In genomic region chr3:89088974-89089373, GRCm38 (mm10) we compare ENCODE assay signal across 8 mouse cellular contexts. TPM values are rescaled to one million over a fixed set of nuclear protein-coding genes. Genes with fewer than 3 reads are reported as not detected.
DNase-seq lines count a peak whose midpoint lies in the region; ATAC-seq lines count a peak whose summit lies in the region.

No protein-coding gene starts in this region.

- no peak overlapping the region for H3K9ac ChIP-seq in stomach, embryonic 14.5 days (replicated peaks; ENCODE audit: low read depth, low read length)

- no peak for ATAC-seq in megakaryocyte, adult 5-6 weeks (ENCODE audit: poor library complexity, severe bottlenecking)
- ATAC-seq in stomach, embryonic 14.5 days (ENCODE audit: insufficient number of reproducible peaks, insufficient read depth, low FRiP score, low read depth) = no peak

- H3K4me1 ChIP-seq in megakaryocyte, embryonic 14.5 days = peaks cover 66% of the 10 kb centered on the region
- H3K4me1 ChIP-seq in limb, embryonic 10.5 days = peaks cover 67% of the 10 kb centered on the region
- peaks cover 21% of the 10 kb centered on the region for H3K4me1 ChIP-seq in stomach, embryonic 14.5 days (ENCODE audit: control insufficient read depth, insufficient read depth, low read length)

- WGBS in limb, embryonic 10.5 days = 56% methylated on average over 14 of the region's 14 CpGs
- WGBS in stomach, embryonic 14.5 days = 54% methylated on average over 14 of the region's 14 CpGs

- H3K4me2 ChIP-seq in stomach, embryonic 14.5 days (replicated peaks; ENCODE audit: low read depth, low read length) = peak overlapping the region; percentile 100

- H3K27ac ChIP-seq in limb, embryonic 10.5 days = peak overlapping the region; percentile 26; the same call in 1 of the 2 replicates
- H3K27ac ChIP-seq in stomach, embryonic 14.5 days (ENCODE audit: low read length) = no peak overlapping the region

- no peaks in the 10 kb centered on the region for H3K9me3 ChIP-seq in megakaryocyte, embryonic 14.5 days
- no peaks in the 10 kb centered on the region for H3K9me3 ChIP-seq in limb, embryonic 10.5 days (replicated peaks)
- no peaks in the 10 kb centered on the region for H3K9me3 ChIP-seq in stomach, embryonic 14.5 days (ENCODE audit: control insufficient read depth, low read depth, low read length)

- peak overlapping the region; percentile 96 for H3K4me3 ChIP-seq in megakaryocyte, embryonic 14.5 days (replicated peaks)
- peak overlapping the region; percentile 73 for H3K4me3 ChIP-seq in limb, embryonic 10.5 days
- H3K4me3 ChIP-seq in stomach, embryonic 14.5 days (ENCODE audit: low read depth, low read length) = peak overlapping the region; percentile 68

- H3K36me3 ChIP-seq in megakaryocyte, embryonic 14.5 days (replicated peaks; ENCODE audit: low read length) = peaks cover 56% of the 10 kb centered on the region
- peaks cover 21% of the 10 kb centered on the region for H3K36me3 ChIP-seq in limb, embryonic 10.5 days
- no peaks in the 10 kb centered on the region; the same call in 1 of the 2 replicates for H3K36me3 ChIP-seq in stomach, embryonic 14.5 days (ENCODE audit: control insufficient read depth, insufficient read depth, low read length)

- H3K27me3 ChIP-seq in megakaryocyte, embryonic 14.5 days (replicated peaks) = peaks cover 16% of the 10 kb centered on the region
- peaks cover 61% of the 10 kb centered on the region for H3K27me3 ChIP-seq in limb, embryonic 10.5 days (ENCODE audit: low read depth, poor library complexity, severe bottlenecking)
- no peaks in the 10 kb centered on the region for H3K27me3 ChIP-seq in stomach, embryonic 14.5 days (ENCODE audit: control insufficient read depth, insufficient read depth, low read length)

- DNase-seq in adrenal gland, postnatal 14 days = peak; percentile 13
- no peak for DNase-seq in adrenal gland, postnatal 4 days (ENCODE audit: low spot score in 2 of 2)
- no peak for DNase-seq in limb, embryonic 10.5 days (ENCODE audit: low spot score)
- DNase-seq in embryo, embryonic 10.5 days (ENCODE audit: low spot score) = no peak
- no peak for DNase-seq in spleen, adult 12 weeks (ENCODE audit: low spot score)

RNA-seq across cellular contexts. Expression of gene Rusc1, which starts 4.1 kb away (rescaled TPM):
- total RNA-seq in adrenal gland, postnatal 14 days (2021) = 19.8 and 21.5 TPM in 2 replicates
- 10 to 100 TPM; 21.9 to 27.4 TPM for total RNA-seq in adrenal gland, postnatal 4 days (2021)
- 10.9 and 15.1 TPM in 2 replicates for polyA plus RNA-seq in megakaryocyte, embryonic 14.5 days (2012; ENCODE audit: insufficient read depth, low replicate concordance)
- 11.6 and 13.7 TPM in 2 replicates for total RNA-seq in megakaryocyte, adult 5-6 weeks (2015)
- total RNA-seq in megakaryocyte, adult 5-6 weeks (2017) = 11.3 and 11.8 TPM in 2 replicates
- 9.4 and 13.3 TPM in 2 replicates for polyA plus RNA-seq in limb, embryonic 10.5 days (2016; fragmentation: Nextera tagmentation; extraction: Ambion mirVana)
- 19.2 and 19.5 TPM in 2 replicates for polyA plus RNA-seq in stomach, embryonic 14.5 days (2014; fragmentation: Nextera tagmentation; extraction: Ambion mirVana)

RNA-seq across cellular contexts. Expression of gene Gm43738, which starts 11.9 kb away (rescaled TPM):
- total RNA-seq in adrenal gland, postnatal 14 days (2021) = not detected in 2 replicates
- total RNA-seq in adrenal gland, postnatal 4 days (2021) = not detected
- polyA plus RNA-seq in megakaryocyte, embryonic 14.5 days (2012; ENCODE audit: insufficient read depth, low replicate concordance) = 14.8 and 27.6 TPM in 2 replicates
- not detected in 2 replicates for total RNA-seq in megakaryocyte, adult 5-6 weeks (2015)
- not detected in 2 replicates for total RNA-seq in megakaryocyte, adult 5-6 weeks (2017)
- 0.09 TPM in 1 of 2 replicates, not detected in the other for polyA plus RNA-seq in limb, embryonic 10.5 days (2016; fragmentation: Nextera tagmentation; extraction: Ambion mirVana)
- not detected in 2 replicates for polyA plus RNA-seq in stomach, embryonic 14.5 days (2014; fragmentation: Nextera tagmentation; extraction: Ambion mirVana)

RNA-seq across cellular contexts. Expression of gene Fdps, which starts 12.8 kb away (rescaled TPM):
- total RNA-seq in adrenal gland, postnatal 14 days (2021) = 99.6 and 157 TPM in 2 replicates
- 10 to 100 TPM; 79.4 to 85.0 TPM for total RNA-seq in adrenal gland, postnatal 4 days (2021)
- polyA plus RNA-seq in megakaryocyte, embryonic 14.5 days (2012; ENCODE audit: insufficient read depth, low replicate concordance) = 48.9 and 51.3 TPM in 2 replicates
- 57.3 and 64.0 TPM in 2 replicates for total RNA-seq in megakaryocyte, adult 5-6 weeks (2015)
- 132 and 150 TPM in 2 replicates for total RNA-seq in megakaryocyte, adult 5-6 weeks (2017)
- 361 and 405 TPM in 2 replicates for polyA plus RNA-seq in limb, embryonic 10.5 days (2016; fragmentation: Nextera tagmentation; extraction: Ambion mirVana)
- polyA plus RNA-seq in stomach, embryonic 14.5 days (2014; fragmentation: Nextera tagmentation; extraction: Ambion mirVana) = 247 and 278 TPM in 2 replicates

RNA-seq across cellular contexts. Expression of gene Pklr, which starts 47.0 kb away (rescaled TPM):
- 1.6 and 15.1 TPM in 2 replicates for total RNA-seq in adrenal gland, postnatal 14 days (2021)
- 10 to 100 TPM; 11.2 to 24.5 TPM for total RNA-seq in adrenal gland, postnatal 4 days (2021)
- polyA plus RNA-seq in megakaryocyte, embryonic 14.5 days (2012; ENCODE audit: insufficient read depth, low replicate concordance) = 0.26 TPM in 1 of 2 replicates, not detected in the other
- 1.2 and 4.0 TPM in 2 replicates for total RNA-seq in megakaryocyte, adult 5-6 weeks (2015)
- total RNA-seq in megakaryocyte, adult 5-6 weeks (2017) = 1.4 and 8.0 TPM in 2 replicates
- polyA plus RNA-seq in limb, embryonic 10.5 days (2016; fragmentation: Nextera tagmentation; extraction: Ambion mirVana) = 3.6 and 4.4 TPM in 2 replicates
- 2.8 and 3.3 TPM in 2 replicates for polyA plus RNA-seq in stomach, embryonic 14.5 days (2014; fragmentation: Nextera tagmentation; extraction: Ambion mirVana)
